Mouse (Mus musculus) stomach, postnatal 0 days (tissue): ENCODE measurements around the gene Hist1h4j.
"Not testable (repeated sequence)": the region's sequence is repeated elsewhere in the genome, so short reads cannot be mapped to it uniquely, and the experiment has no call there.

Source experiments
- CTCF ChIP-seq: IDR thresholded peaks from 2 replicates; pipeline ENCODE4 v1.5.1; 2016; ENCODE audit warnings: antibody characterized with exemption, low read depth, mild to moderate bottlenecking, moderate library complexity
- EP300 ChIP-seq: optimal IDR thresholded peaks from 2 replicates; pipeline ENCODE3; 2016; ENCODE audit warnings: antibody characterized with exemption

- not testable (repeated sequence) for TF ChIP-seq EP300, CTCF
Observed at GRCm38 (mm10) chr13:21715864-21716539, 18.9 kb upstream of the Hist1h4j start, which contains the start of the genes Hist1h2bl and Hist1h2ai.
